Mouse (Mus musculus): ENCODE data around the gene Gnb3. TPM values are rescaled to one million over a fixed set of nuclear protein-coding genes. Genes with fewer than 3 reads are reported as not detected.

The Gnb3 gene
- polyA plus RNA-seq, 1 experiment from 2014 or later, result 0.53 TPM

- H3K4me2 ChIP-seq (replicated peaks; ENCODE audit: low read depth), result no peak overlapping the region
- H3K27ac ChIP-seq (replicated peaks), result no peak overlapping the region
- H3K36me3 ChIP-seq (ENCODE audit: control insufficient read depth, insufficient read depth, low read length), result peaks cover 44% of the 10 kb centered on the region
- TF ChIP-seq CTCF (IDR thresholded peaks at IDR 0.05; ENCODE audit: low read depth), result no peak
- no peak for TF ChIP-seq EP300 (optimal IDR thresholded peaks at IDR 0.05)
- 93% methylated on average over 8 of the region's 8 CpGs for WGBS
- H3K4me3 ChIP-seq (ENCODE audit: low read depth, low read length), result no peak overlapping the region
- H3K27me3 ChIP-seq (ENCODE audit: control insufficient read depth, insufficient read depth, low read length), result no peaks in the 10 kb centered on the region
- no peak overlapping the region for H3K9ac ChIP-seq (ENCODE audit: low read length)
- peaks cover 4% of the 10 kb centered on the region for H3K4me1 ChIP-seq (replicated peaks; ENCODE audit: control insufficient read depth, insufficient read depth)
- H3K9me3 ChIP-seq (ENCODE audit: control insufficient read depth, low read length), result no peaks in the 10 kb centered on the region
- ATAC-seq (ENCODE audit: low FRiP score, low TSS enrichment) (no peak), DNase-seq (ENCODE audit: low spot score) (no peak)
These were observed 22.5 kb downstream of the Gnb3 start for GRCm38 (mm10) chr6:124817563-124817962.

- WGBS, result 94% methylated on average over 11 of the region's 11 CpGs
- H3K4me3 ChIP-seq (ENCODE audit: low read depth, low read length), result no peak overlapping the region
- no peak for DNase-seq (ENCODE audit: low spot score)
- no peak overlapping the region for H3K9ac ChIP-seq (ENCODE audit: low read length)
- H3K36me3 ChIP-seq (ENCODE audit: control insufficient read depth, insufficient read depth, low read length), result peaks cover 42% of the 10 kb centered on the region
- H3K4me1 ChIP-seq (replicated peaks; ENCODE audit: control insufficient read depth, insufficient read depth), result peaks cover 4% of the 10 kb centered on the region
- H3K4me2 ChIP-seq (replicated peaks; ENCODE audit: low read depth), result no peak overlapping the region
- ATAC-seq (ENCODE audit: low FRiP score, low TSS enrichment), result no peak
- no peak overlapping the region for H3K27ac ChIP-seq (replicated peaks)
- no peaks in the 10 kb centered on the region for H3K27me3 ChIP-seq (ENCODE audit: control insufficient read depth, insufficient read depth, low read length)
- H3K9me3 ChIP-seq (ENCODE audit: control insufficient read depth, low read length), result no peaks in the 10 kb centered on the region
- TF ChIP-seq EP300 (optimal IDR thresholded peaks at IDR 0.05), result no peak
- no peak for TF ChIP-seq CTCF (IDR thresholded peaks at IDR 0.05; ENCODE audit: low read depth)
These were observed 22.9 kb downstream of the Gnb3 start for GRCm38 (mm10) chr6:124817125-124817524.

- Histone ChIP-seq H3K4me1 (replicated peaks; ENCODE audit: control insufficient read depth, insufficient read depth) (peaks cover 4% of the 10 kb centered on the region), H3K27ac (replicated peaks) (no peak overlapping the region), H3K9me3 (ENCODE audit: control insufficient read depth, low read length) (no peaks in the 10 kb centered on the region), H3K4me2 (replicated peaks; ENCODE audit: low read depth) (no peak overlapping the region), H3K4me3 (ENCODE audit: low read depth, low read length) (no peak overlapping the region), H3K9ac (ENCODE audit: low read length) (no peak overlapping the region), H3K27me3 (ENCODE audit: control insufficient read depth, insufficient read depth, low read length) (no peaks in the 10 kb centered on the region), H3K36me3 (ENCODE audit: control insufficient read depth, insufficient read depth, low read length) (peaks cover 42% of the 10 kb centered on the region)
- no peak for ATAC-seq (ENCODE audit: low FRiP score, low TSS enrichment)
- TF ChIP-seq CTCF (IDR thresholded peaks at IDR 0.05; ENCODE audit: low read depth) (no peak), EP300 (optimal IDR thresholded peaks at IDR 0.05) (no peak)
- 72% methylated on average over 4 of the region's 4 CpGs for WGBS
- no peak for DNase-seq (ENCODE audit: low spot score)
These were observed 23.5 kb downstream of the Gnb3 start for GRCm38 (mm10) chr6:124816611-124817010.

- TF ChIP-seq CTCF (IDR thresholded peaks at IDR 0.05; ENCODE audit: low read depth), result no peak
- no peak for TF ChIP-seq EP300 (optimal IDR thresholded peaks at IDR 0.05)
- Histone ChIP-seq H3K36me3 (ENCODE audit: control insufficient read depth, insufficient read depth, low read length) (peaks cover 39% of the 10 kb centered on the region), H3K4me2 (replicated peaks; ENCODE audit: low read depth) (peak overlapping the region; percentile 64; the same call in 1 of the 2 replicates), H3K4me3 (ENCODE audit: low read depth, low read length) (no peak overlapping the region), H3K27me3 (ENCODE audit: control insufficient read depth, insufficient read depth, low read length) (no peaks in the 10 kb centered on the region), H3K9me3 (ENCODE audit: control insufficient read depth, low read length) (no peaks in the 10 kb centered on the region), H3K4me1 (replicated peaks; ENCODE audit: control insufficient read depth, insufficient read depth) (peaks cover 4% of the 10 kb centered on the region), H3K27ac (replicated peaks) (no peak overlapping the region), H3K9ac (ENCODE audit: low read length) (no peak overlapping the region)
- ATAC-seq (ENCODE audit: low FRiP score, low TSS enrichment) (no peak), DNase-seq (ENCODE audit: low spot score) (no peak)
- WGBS, result 71% methylated on average over 8 of the region's 9 CpGs
These were observed 25.0 kb downstream of the Gnb3 start for GRCm38 (mm10) chr6:124814858-124815774.

DNA sequence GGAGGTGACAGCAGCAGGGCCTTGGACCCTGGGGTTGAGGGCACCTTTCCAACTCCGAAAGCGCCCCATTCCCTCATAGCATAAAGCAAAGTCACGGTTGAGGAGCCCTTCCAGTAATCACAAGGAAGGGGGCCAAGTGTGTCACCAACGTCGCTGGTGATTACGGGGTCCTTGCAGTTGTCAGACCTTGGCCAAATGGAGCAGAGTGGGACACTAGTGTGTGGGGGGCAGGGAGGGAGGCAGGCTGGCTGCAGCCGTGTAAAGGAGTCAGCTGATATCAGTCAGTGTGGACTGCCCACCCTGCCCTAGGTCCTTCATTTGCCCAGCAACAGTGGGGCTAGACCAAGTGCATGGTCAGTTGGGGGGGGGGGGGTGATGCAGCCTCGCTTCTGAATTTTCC lies 25.6 kb downstream of the Gnb3 start:
- Histone ChIP-seq H3K9ac (ENCODE audit: low read length) (peak overlapping the region; percentile 66; the same call in 1 of the 2 replicates), H3K27ac (replicated peaks) (no peak overlapping the region), H3K4me2 (replicated peaks; ENCODE audit: low read depth) (peak overlapping the region; percentile 64), H3K4me3 (ENCODE audit: low read depth, low read length) (peak overlapping the region; percentile 59), H3K27me3 (ENCODE audit: control insufficient read depth, insufficient read depth, low read length) (no peaks in the 10 kb centered on the region), H3K36me3 (ENCODE audit: control insufficient read depth, insufficient read depth, low read length) (peaks cover 33% of the 10 kb centered on the region), H3K9me3 (ENCODE audit: control insufficient read depth, low read length) (no peaks in the 10 kb centered on the region), H3K4me1 (replicated peaks; ENCODE audit: control insufficient read depth, insufficient read depth) (peaks cover 4% of the 10 kb centered on the region)
- ATAC-seq (ENCODE audit: low FRiP score, low TSS enrichment) (peak; percentile 16; the same call in 1 of the 2 replicates), DNase-seq (ENCODE audit: low spot score) (no peak)
- no peak for TF ChIP-seq CTCF (IDR thresholded peaks at IDR 0.05; ENCODE audit: low read depth)
- no peak for TF ChIP-seq EP300 (optimal IDR thresholded peaks at IDR 0.05)
- 30% methylated on average over 8 of the region's 8 CpGs for WGBS

DNA sequence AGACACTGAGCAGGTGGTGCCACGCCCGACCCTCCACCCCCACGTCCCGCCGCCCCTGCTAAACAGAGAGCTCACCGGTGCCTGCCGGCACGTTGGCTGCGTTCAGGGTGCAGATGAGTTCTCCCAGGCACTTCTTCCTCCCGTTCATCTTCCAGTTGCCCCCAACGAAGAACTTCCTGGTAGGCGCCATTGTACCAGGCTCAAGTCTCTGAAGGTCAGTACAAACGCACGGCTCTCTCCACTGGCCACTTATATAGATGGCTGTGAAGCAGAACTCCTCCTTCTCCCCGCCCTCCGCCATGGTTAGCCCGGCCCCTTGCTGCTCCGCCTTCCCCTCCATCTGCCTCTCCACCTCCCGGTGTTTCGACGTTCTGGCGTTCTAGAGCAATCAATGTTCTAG lies 26.1 kb downstream of the Gnb3 start, which contains the start of gene Tpi1:
Gene Tpi1, minus strand, starts transcription at position 364 of the 400 bp plus-strand sequence.
- under 1% methylated on average over 22 of the region's 22 CpGs for WGBS
- peak; percentile 90 for ATAC-seq (ENCODE audit: low FRiP score, low TSS enrichment)

More for the DNA sequence above, 26.1 kb downstream of the Gnb3 start, which contains the start of gene Tpi1:
- Histone ChIP-seq H3K4me3 (ENCODE audit: low read depth, low read length) (peak within 1 kb of the TSS; percentile 59), H3K9ac (ENCODE audit: low read length) (peak within 1 kb of the TSS; percentile 66), H3K27ac (replicated peaks) (peak within 1 kb of the TSS; percentile 85), H3K4me1 (replicated peaks; ENCODE audit: control insufficient read depth, insufficient read depth) (peaks cover 4% of the 10 kb centered on the region), H3K4me2 (replicated peaks; ENCODE audit: low read depth) (peak within 1 kb of the TSS; percentile 64), H3K27me3 (ENCODE audit: control insufficient read depth, insufficient read depth, low read length) (no peaks in the 10 kb centered on the region), H3K9me3 (ENCODE audit: control insufficient read depth, low read length) (no peaks in the 10 kb centered on the region), H3K36me3 (ENCODE audit: control insufficient read depth, insufficient read depth, low read length) (peaks cover 31% of the 10 kb centered on the region)
- DNase-seq (ENCODE audit: low spot score), result peak; percentile 94
- peak; percentile 21; the same call in 1 of the 2 replicates for TF ChIP-seq CTCF (IDR thresholded peaks at IDR 0.05; ENCODE audit: low read depth)
- no peak for TF ChIP-seq EP300 (optimal IDR thresholded peaks at IDR 0.05)

Data from stomach, postnatal 0 days (tissue).